8 mouse cellular contexts compared by ENCODE assay signal in genomic region chr11:69966006-69966859, GRCm38 (mm10). TPM values are rescaled to one million over a fixed set of nuclear protein-coding genes. Genes with fewer than 3 reads are reported as not detected.
A peak's percentile ranks its signal among the peaks of the same experiment; 100 is the strongest.
DNase-seq lines count a peak whose midpoint lies in the region; ATAC-seq lines count a peak whose summit lies in the region.

No protein-coding gene starts in this region.

- peak overlapping the region; percentile 82 for H3K4me2 ChIP-seq in heart, embryonic 13.5 days

- H3K9me3 ChIP-seq in heart, embryonic 13.5 days: no peaks in the 10 kb centered on the region
- no peaks in the 10 kb centered on the region for H3K9me3 ChIP-seq in megakaryocyte, embryonic 14.5 days

- H3K4me1 ChIP-seq in heart, embryonic 13.5 days: peaks cover 20% of the 10 kb centered on the region
- H3K4me1 ChIP-seq in megakaryocyte, embryonic 14.5 days: peaks cover 35% of the 10 kb centered on the region

- peak overlapping the region; percentile 77 for H3K9ac ChIP-seq in heart, embryonic 13.5 days

- peaks cover 33% of the 10 kb centered on the region for H3K36me3 ChIP-seq in heart, embryonic 13.5 days
- H3K36me3 ChIP-seq in megakaryocyte, embryonic 14.5 days (replicated peaks; ENCODE audit: low read length): peaks cover 36% of the 10 kb centered on the region

- no peak; the same call in 1 of the 2 replicates for ATAC-seq in heart, embryonic 13.5 days (ENCODE audit: extremely low read depth, insufficient number of reproducible peaks, low FRiP score, low TSS enrichment)

- peak overlapping the region; percentile 56 for H3K4me3 ChIP-seq in heart, embryonic 13.5 days
- peak overlapping the region; percentile 88 for H3K4me3 ChIP-seq in megakaryocyte, embryonic 14.5 days (replicated peaks)

- peaks cover 71% of the 10 kb centered on the region for H3K27me3 ChIP-seq in heart, embryonic 13.5 days (replicated peaks)
- peaks cover 51% of the 10 kb centered on the region for H3K27me3 ChIP-seq in megakaryocyte, embryonic 14.5 days (replicated peaks)

- 1% methylated on average over 57 of the region's 59 CpGs for WGBS in heart, embryonic 13.5 days

- H3K27ac ChIP-seq in heart, embryonic 13.5 days (replicated peaks): no peak overlapping the region

- DNase-seq in urinary bladder, postnatal 14 days (ENCODE audit: low spot score): peak; percentile 70
- no peak for DNase-seq in urinary bladder, adult 2 months (ENCODE audit: low spot score)
- peak; percentile 84 for DNase-seq in kidney, postnatal 10 days
- peak; percentile 78 for DNase-seq in testis, postnatal 10 days (ENCODE audit: low spot score)
- DNase-seq in layer of hippocampus, postnatal 10 days (ENCODE audit: low spot score in 2 of 2): no peak
- DNase-seq in spleen, adult 12 weeks (ENCODE audit: low spot score): no peak

RNA-seq across cellular contexts. Expression of gene Cldn7, which starts 1.7 kb away (rescaled TPM):
- polyA plus RNA-seq in urinary bladder, adult 2 months (2012; rRNA removed): 67.1 and 69.1 TPM in 2 replicates
- polyA plus RNA-seq in heart, embryonic 13.5 days (2015; fragmentation: Nextera tagmentation; extraction: Ambion mirVana): 6.3 and 7.4 TPM in 2 replicates
- polyA plus RNA-seq in megakaryocyte, embryonic 14.5 days (2012; ENCODE audit: insufficient read depth, low replicate concordance): not detected in 2 replicates
- total RNA-seq in layer of hippocampus, postnatal 10 days (2021): not detected

RNA-seq across cellular contexts. Expression of gene Ctdnep1, which starts 14.7 kb away (rescaled TPM):
- polyA plus RNA-seq in urinary bladder, adult 2 months (2012; rRNA removed): 82.0 and 95.4 TPM in 2 replicates
- polyA plus RNA-seq in heart, embryonic 13.5 days (2015; fragmentation: Nextera tagmentation; extraction: Ambion mirVana): 21.0 and 21.1 TPM in 2 replicates
- polyA plus RNA-seq in megakaryocyte, embryonic 14.5 days (2012; ENCODE audit: insufficient read depth, low replicate concordance): 289 and 291 TPM in 2 replicates
- 100 to 1,000 TPM; 101 to 105 TPM for total RNA-seq in layer of hippocampus, postnatal 10 days (2021)

RNA-seq across cellular contexts. Expression of gene Elp5, which starts 16.1 kb away (rescaled TPM):
- polyA plus RNA-seq in urinary bladder, adult 2 months (2012; rRNA removed): 57.6 and 61.4 TPM in 2 replicates
- 111 and 119 TPM in 2 replicates for polyA plus RNA-seq in heart, embryonic 13.5 days (2015; fragmentation: Nextera tagmentation; extraction: Ambion mirVana)
- polyA plus RNA-seq in megakaryocyte, embryonic 14.5 days (2012; ENCODE audit: insufficient read depth, low replicate concordance): 11.0 TPM in 1 of 2 replicates, not detected in the other
- total RNA-seq in layer of hippocampus, postnatal 10 days (2021): 10 to 100 TPM; 98.0 to 99.5 TPM

RNA-seq across cellular contexts. Expression of gene Slc2a4, which starts 18.2 kb away (rescaled TPM):
- 146 and 167 TPM in 2 replicates for polyA plus RNA-seq in urinary bladder, adult 2 months (2012; rRNA removed)
- polyA plus RNA-seq in heart, embryonic 13.5 days (2015; fragmentation: Nextera tagmentation; extraction: Ambion mirVana): 25.8 and 30.3 TPM in 2 replicates
- not detected in 2 replicates for polyA plus RNA-seq in megakaryocyte, embryonic 14.5 days (2012; ENCODE audit: insufficient read depth, low replicate concordance)
- 1 to 10 TPM; 1.7 to 2.0 TPM for total RNA-seq in layer of hippocampus, postnatal 10 days (2021)

RNA-seq across cellular contexts. Expression of gene Gabarap, which starts 24.7 kb away (rescaled TPM):
- polyA plus RNA-seq in urinary bladder, adult 2 months (2012; rRNA removed): 374 and 440 TPM in 2 replicates
- polyA plus RNA-seq in heart, embryonic 13.5 days (2015; fragmentation: Nextera tagmentation; extraction: Ambion mirVana): 456 and 466 TPM in 2 replicates
- 495 and 977 TPM in 2 replicates for polyA plus RNA-seq in megakaryocyte, embryonic 14.5 days (2012; ENCODE audit: insufficient read depth, low replicate concordance)
- total RNA-seq in layer of hippocampus, postnatal 10 days (2021): 100 to 1,000 TPM; 256 to 267 TPM

Comparison
In these comparisons a context has a peak if more than half of its experiments do, and no peak if none do; other contexts are left out.
1. DNase-seq: peak in urinary bladder, postnatal 14 days (single experiment), kidney, postnatal 10 days (single experiment) and testis, postnatal 10 days (single experiment); none in urinary bladder, adult 2 months (single experiment), layer of hippocampus, postnatal 10 days (0 of 2) and spleen, adult 12 weeks (single experiment).